Mouse (Mus musculus) cerebellum, adult 9-10 months (tissue): ENCODE measurements around the gene Fuk.
"Not testable (repeated sequence)": the region's sequence is repeated elsewhere in the genome, so short reads cannot be mapped to it uniquely, and the experiment has no call there.

Source experiments
- DNase-seq: peaks from one replicate; pipeline ENCODE4 v3.0.0; 2022

The Fuk gene

DNA sequence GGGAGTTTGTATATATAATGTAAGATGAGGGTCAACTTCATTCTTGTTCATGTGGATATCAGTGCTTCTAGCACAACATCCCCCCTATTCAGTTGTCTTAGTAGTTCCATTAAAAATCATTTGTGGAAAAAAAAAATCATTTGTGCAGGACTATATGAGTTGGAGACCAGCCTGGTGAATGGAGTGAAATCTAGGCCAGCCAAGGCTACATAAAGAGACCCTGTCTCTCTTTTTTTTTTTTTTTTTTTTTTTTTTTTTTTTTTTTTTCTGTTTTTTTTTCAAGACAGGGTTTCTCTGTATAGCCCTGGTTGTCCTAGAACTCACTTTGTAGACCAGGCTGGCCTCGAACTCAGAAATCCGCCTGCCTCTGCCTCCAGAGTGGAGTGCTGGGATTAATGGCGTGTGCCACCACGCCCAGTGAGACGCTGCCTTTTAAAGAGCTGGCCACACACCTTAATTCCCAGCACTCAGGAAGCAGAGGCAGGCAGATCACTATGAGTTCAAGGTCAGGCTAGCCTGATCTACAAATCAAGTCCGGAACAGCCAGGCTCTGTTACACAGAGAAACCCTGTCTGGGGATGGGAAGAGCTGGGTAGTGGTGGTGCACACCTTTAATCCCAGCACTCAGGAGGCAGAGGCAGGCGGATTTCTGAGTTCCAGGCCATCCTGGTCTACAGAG is 40.8 kb downstream of the Fuk start:
- not testable (repeated sequence) for DNase-seq

DNA sequence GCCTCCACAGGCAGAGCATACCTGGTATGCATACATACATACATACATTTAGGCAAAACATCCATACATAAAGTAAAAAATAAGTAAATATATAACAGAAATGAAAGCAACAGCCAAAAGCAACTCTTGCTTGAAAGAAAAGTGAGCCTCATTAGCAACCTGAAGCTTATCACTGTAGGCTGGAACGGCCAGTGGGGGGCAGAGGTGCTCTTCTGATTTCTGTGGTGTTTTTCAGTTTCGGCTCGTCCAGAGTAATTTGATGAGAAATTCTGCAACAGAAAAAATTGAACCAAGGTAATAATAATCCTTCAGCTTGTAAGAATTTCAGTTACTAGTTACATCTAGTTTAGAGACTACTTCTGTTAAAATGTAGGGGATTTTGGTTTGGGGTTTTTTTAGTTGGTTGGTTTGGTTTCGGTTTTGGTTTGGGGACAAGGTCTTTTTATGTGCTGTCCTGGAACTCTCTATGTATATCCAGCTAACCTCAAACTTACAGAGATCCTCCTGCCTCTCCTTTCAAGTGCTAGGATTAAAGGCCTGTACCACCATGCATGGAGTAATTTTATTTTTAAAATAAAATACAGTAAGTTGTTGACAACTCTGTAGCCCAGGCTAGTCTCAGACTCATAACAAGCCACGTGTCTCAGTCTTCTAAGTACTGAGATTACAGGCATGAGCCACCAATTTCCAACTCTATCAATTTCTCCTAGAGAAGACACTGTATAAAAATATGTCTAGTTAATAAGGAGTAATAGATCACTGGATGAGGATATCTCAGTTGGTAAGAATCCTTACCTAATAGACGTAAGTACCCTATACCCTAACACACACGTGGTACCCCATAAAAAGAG is 42.4 kb downstream of the Fuk start:
- peak; percentile 50 for DNase-seq

DNA sequence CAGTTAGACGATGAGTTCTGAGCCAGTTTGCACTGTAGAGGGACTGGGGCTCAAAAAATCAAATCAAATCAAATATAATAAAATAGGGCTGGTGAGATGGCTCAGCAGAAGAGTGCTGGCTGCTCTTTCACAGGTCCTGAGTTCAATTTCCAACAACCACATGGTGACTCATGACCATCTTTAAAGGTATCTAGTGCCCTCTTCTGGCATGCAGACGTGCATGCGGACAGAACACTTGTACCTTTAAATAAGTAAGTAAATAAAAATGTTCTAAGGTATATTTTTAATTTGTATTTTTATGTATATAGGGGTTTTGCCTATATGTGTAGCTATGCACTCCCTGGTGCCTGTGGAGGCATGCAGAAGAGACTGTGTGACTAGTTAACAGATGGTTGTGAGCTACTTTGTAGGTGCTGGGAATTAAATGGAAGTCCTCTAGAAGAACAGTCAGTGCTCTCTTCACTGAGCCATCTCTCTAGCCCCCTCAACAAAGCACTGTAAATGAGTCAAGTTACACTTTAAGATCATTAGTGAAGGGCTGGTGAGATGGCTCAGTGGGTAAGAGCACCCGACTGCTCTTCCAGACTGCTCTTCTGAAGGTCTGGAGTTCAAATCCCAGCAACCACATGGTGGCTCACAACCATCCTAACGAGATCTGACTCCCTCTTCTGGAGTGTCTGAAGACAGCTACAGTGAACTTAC is 45.4 kb downstream of the Fuk start:
- no peak for DNase-seq

DNA sequence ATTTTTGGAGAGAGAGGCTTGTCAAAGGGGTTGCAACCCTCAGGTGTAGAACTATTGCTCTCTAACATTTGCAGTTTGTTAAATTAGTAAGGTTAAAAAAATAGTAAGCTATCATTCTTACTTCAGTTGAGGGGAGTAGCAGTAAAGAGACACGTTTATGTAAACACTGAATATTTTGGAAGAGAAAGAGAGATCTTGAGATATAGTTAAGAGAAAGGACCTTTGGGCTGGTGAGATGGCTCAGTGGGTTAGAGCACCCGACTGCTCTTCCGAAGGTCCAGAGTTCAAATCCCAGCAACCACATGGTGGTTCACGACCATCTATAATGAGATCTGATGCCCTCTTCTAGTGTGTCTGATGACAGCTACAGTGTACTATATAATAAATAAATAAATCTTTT is 46.2 kb downstream of the Fuk start:
- DNase-seq, result not testable (repeated sequence)

DNA sequence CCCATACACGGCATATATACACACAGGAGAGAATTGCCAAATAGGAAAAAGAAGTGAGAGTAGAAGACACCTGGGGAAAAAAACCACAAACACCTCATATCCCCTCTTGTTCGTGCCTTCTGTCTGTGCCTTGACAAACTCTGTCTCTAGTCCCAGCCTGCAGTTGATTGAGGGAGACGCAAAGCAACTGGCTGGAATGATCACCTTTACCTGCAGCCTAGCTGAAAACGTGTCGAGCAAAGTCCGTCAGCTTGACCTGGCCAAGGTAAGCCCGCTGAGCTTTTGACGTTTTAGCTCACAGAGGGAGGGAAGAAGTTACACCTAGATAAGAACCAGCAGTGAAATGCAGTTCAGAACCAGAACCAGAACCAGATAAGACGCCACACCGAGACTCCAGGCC is 51.1 kb downstream of the Fuk start:
- DNase-seq, result no peak

DNA sequence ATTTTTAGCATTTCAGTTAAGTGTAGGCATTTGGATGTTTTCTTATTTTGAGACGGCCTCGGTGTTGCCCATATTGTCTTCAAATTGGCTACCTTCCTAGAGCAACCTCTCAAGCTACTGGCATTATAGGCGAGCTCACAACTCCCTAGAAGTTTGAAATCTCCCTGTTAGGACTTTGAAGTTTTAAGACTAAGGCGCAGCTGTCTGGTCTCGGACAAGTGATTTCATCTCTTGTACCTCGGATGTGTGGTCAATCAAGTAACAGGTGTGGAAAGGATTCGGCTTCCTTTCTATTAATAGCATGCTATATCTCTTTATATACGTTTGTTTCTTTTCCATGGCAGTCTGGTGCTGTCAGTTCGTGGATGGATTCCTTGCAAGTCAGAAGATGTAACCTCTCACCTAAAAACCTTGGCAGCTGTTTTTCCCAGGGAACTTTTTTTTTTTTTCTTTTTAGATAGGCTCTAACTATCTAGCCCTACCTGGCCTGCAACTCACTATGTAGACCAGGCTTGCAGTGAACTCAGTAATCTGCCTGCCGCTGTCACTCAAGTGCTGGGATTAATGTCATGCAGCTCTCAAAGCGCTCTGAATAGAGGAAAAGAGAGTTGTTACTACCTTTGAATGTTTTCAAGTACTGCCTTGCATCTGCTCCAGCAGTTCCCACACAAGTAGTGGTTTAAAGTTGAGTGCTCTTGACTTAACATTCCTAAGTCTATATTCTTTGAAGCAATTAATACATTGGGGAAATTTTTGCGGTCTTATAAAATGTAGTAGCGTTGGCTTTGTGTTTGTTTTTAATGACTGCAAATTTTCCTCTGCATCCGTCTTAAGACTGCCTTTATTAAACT is 54.4 kb downstream of the Fuk start:
- no peak for DNase-seq

DNA sequence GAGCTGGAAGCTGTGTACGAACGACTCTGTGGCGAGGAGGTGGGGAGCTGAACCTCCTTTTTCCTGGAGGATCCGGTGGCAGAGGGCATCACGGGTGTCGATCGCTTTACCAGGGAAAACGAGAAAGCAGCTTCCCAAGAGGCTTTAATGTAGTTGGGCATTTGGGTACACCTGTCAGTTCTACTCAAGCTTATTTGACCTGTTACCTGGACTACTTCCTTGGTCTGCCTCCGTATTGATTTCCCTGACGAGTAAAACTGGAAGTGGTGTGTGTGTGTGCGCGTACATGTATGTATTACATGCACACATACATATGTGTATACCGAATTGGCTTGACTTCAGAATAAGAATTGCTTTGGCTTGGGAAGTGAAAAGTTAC is 55.1 kb downstream of the Fuk start:
- no peak for DNase-seq

DNA sequence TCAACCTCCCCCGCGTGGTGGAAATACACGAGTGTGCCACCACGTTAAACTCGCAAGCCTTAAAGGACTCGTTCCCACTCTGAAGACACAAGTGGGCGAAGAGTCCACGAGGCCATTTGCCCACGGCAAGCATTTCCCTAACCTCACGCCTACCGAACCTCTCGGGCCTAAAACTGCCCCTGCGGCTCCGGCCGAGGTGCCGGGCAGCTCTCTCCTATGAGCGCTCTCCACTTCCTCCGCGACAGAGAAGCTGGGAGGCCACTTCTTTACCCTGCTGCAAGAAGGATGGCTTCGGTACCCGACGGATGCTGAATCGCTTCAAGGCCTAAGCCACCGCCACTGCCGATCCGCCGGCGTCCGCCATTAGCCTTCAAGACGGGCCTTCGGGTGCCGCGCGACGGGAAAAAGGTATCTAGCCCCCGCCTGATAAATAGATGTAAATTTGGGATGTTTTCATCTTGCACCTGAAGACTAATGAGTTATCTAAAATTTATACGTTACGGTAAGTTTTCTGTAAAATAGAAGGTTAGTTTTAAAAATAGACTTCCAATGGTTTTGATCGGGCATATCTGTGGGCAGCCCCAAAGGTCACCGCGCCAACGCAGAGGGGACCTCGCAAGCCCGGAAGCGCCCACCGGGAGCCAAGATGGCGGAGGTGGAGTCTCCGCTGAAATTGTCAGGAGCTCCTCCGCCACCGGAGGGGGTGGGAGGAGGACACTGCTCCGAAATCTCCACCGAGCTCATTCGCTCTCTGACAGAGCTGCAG is 55.7 kb downstream of the Fuk start, which contains the start of the genes Cog4 and Sf3b3:
Gene Cog4 (plus strand): TSS at position 196 of the 766 bp plus-strand sequence.
Gene Sf3b3 (minus strand): TSS at position 383 of the 766 bp plus-strand sequence.
- DNase-seq, result peak; percentile 92

DNA sequence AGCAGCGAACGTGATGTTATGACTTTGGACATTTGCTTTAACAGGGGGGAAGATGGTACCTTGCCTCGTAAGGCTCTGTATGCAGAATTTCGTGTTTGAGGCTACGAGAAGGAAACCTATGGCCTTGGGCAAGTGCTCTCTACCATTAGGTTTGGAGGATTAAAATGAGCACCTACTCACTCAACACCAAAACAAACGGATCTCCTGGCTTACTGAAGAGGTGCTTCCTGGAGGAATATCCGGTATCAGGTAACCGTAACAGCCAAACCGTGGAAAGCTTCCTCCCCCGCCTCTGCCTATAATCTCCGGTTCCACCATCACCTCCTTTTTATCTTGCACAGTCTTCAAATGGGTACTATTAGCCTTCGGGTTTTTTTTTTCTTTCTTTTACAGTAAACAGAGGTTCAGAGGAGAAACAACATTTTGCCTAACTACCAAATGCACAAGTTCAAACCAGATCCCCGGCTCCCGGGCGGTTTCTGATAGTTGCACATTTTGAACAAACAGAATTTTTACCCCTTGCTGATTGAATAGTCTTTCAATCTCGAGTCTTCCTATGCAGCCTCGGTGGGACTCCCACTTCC is 56.4 kb downstream of the Fuk start:
- no peak for DNase-seq

DNA sequence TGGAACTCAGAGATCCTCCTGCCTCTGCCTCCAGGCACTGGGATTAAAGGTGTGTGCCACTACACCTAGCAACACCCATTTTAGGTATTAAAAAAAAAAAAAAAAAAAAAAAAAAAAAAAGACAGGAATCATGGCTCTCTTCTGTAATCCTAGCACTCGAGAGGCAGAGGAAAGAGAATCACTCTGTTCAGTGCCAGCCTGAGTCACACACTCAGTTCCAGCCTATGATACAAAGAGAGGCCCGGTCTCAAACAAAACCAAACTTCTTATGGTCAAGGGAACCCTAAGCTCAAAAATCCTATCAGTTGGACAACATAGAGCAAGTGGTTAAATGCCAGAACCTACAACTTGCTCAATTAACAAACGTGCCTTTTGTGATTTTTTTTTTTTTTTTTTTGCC is 57.3 kb downstream of the Fuk start:
- DNase-seq, result no peak

DNA sequence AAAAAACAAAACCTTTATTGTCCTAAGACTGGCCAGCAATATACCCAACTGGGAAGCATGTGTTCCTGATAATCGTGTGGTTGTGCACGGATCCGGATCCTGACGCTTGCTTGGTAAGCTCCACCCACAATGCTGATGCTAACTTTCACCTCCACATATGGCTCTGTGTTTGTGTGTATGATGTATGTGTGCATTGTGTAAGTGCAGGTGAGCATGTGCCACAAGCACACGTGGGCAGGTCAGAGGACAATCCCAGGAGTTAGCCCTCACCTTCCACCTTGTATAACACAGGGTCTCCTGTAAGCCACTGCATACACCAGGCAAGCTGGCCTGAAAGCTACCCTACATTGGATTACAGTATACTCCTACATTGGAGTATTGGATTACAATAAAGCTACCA is 59.1 kb downstream of the Fuk start:
- no peak for DNase-seq

DNA sequence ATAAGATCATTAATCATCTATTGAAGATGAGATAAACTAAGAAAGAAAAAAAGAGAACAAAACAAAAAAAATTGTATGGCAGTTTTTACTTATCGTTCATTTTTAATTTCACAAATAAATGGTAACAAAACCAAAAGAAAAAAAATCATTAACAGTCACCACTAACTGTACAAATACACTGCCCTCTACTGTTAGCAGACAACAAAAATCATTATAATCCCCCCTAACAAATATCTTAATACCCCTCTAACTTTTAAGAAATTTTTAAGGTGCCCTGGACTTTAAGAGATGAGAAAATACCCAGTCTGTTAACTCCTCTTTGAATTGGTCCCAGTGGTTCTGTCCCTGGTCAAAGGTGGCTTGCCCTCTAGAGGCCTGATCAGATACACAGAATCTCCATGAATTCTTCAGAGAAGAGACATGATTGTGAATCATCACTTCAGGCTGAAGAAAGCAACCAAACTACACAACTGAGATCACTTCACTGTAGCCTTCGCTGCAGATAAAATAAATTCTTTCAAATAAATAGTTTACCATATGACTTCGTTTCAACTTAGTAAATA is 60.2 kb downstream of the Fuk start:
- no peak for DNase-seq
